Mouse (Mus musculus) kidney, postnatal 0 days (tissue): ENCODE data around the gene Sh2b3. TPM values are rescaled to one million over a fixed set of nuclear protein-coding genes. Genes with fewer than 3 reads are reported as not detected.
"Not testable (repeated sequence)": the region's sequence is repeated elsewhere in the genome, so short reads cannot be mapped to it uniquely, and the experiment has no call there.

ENCODE experiments used
- ATAC-seq: fragments of 200-750 bp; cut with Nextera tagmentation; replicated peaks from 2 replicates; pipeline ENCODE4 v1.8.0; 2017; ENCODE audit warnings: low read depth, moderate number of reproducible peaks, moderate TSS enrichment, moderate library complexity; ENCODE audit not compliant: low FRiP score
- DNase-seq: peaks from one replicate; pipeline ENCODE4 v3.0.0-alpha.2; 2016; ENCODE audit warnings: low spot score
- H3K27ac ChIP-seq: fragments of 300-500 bp; sonication (generic); 2 replicates; pipeline ENCODE4 v1.5.1; 2014; ENCODE audit warnings: mild to moderate bottlenecking
- H3K27me3 ChIP-seq: fragments of 300-500 bp; sonication (generic); 2 replicates; pipeline ENCODE4 v1.6.1; 2014; ENCODE audit warnings: low read length, mixed read lengths; ENCODE audit not compliant: insufficient read depth
- H3K36me3 ChIP-seq: fragments of 300-500 bp; sonication (generic); 2 replicates; pipeline ENCODE4 v1.6.1; 2014; ENCODE audit warnings: low read length, mixed read lengths; ENCODE audit not compliant: insufficient read depth
- H3K4me1 ChIP-seq: fragments of 300-500 bp; sonication (generic); replicated peaks from 2 replicates; pipeline ENCODE4 v1.6.1; 2014; ENCODE audit warnings: antibody characterized with exemption, low read length, mixed read lengths; ENCODE audit not compliant: insufficient read depth
- H3K4me2 ChIP-seq: fragments of 300-500 bp; sonication (generic); 2 replicates; pipeline ENCODE4 v1.6.1; 2014; ENCODE audit warnings: mild to moderate bottlenecking, low read length, moderate library complexity, mixed read lengths
- H3K4me3 ChIP-seq: fragments of 300-500 bp; sonication (generic); replicated peaks from 2 replicates; pipeline ENCODE4 v1.5.1; 2014; ENCODE audit warnings: low read depth, low read length
- H3K9ac ChIP-seq: fragments of 300-500 bp; sonication (generic); 2 replicates; pipeline ENCODE4 v1.6.1; 2014; ENCODE audit warnings: low read depth, low read length
- H3K9me3 ChIP-seq: fragments of 300-500 bp; sonication (generic); replicated peaks from 2 replicates; pipeline ENCODE4 v1.6.1; 2016; ENCODE audit warnings: low read length, inconsistent platforms, mixed read lengths
- CTCF ChIP-seq: IDR thresholded peaks from 2 replicates; pipeline ENCODE4 v1.5.1; 2016; ENCODE audit warnings: antibody characterized with exemption, low read depth, mild to moderate bottlenecking, moderate library complexity
- WGBS: fragments of 180-500 bp; shearing (Covaris S2); extraction: QIAGEN DNeasy Blood & Tissue Kit; methylation state at CpG from one replicate; pipeline ENCODE4 v1.1.7; 2014; 5-methylcytosine and 5-hydroxymethylcytosine counted together
- polyA plus RNA-seq: library from polyadenylated mRNA; unstranded; fragments of >200 nt; fragmentation: Nextera tagmentation; extraction: Ambion mirVana; gene quantifications from 2 replicates; pipeline ENCODE4 v1.2.1, GENCODE M21; 2015

The Sh2b3 gene
- polyA plus RNA-seq, 1 experiment from 2014 or later = 21.0 TPM

GRCm38 (mm10) chr5:121856740-121857139 is 19.3 kb upstream of the Sh2b3 start:
- ATAC-seq (no peak), DNase-seq (no peak)
- no peaks in the 10 kb centered on the region for H3K9me3 ChIP-seq
- no peaks in the 10 kb centered on the region for H3K27me3 ChIP-seq
- 57% methylated on average over 11 of the region's 11 CpGs for WGBS
- TF ChIP-seq CTCF = no peak
- no peak overlapping the region for H3K4me2 ChIP-seq
- no peak overlapping the region for H3K27ac ChIP-seq
- H3K9ac ChIP-seq = no peak overlapping the region
- peaks cover 18% of the 10 kb centered on the region for H3K36me3 ChIP-seq
- H3K4me3 ChIP-seq = no peak overlapping the region
- H3K4me1 ChIP-seq = no peaks in the 10 kb centered on the region

- Histone ChIP-seq H3K27ac (no peak overlapping the region), H3K27me3 (no peaks in the 10 kb centered on the region), H3K9me3 (no peaks in the 10 kb centered on the region), H3K4me3 (no peak overlapping the region), H3K36me3 (peaks cover 18% of the 10 kb centered on the region), H3K9ac (no peak overlapping the region), H3K4me2 (no peak overlapping the region), H3K4me1 (peaks cover 4% of the 10 kb centered on the region; the same call in 1 of the 2 replicates)
- DNase-seq (no peak), ATAC-seq (no peak)
- 71% methylated on average over 10 of the region's 10 CpGs for WGBS
- no peak for TF ChIP-seq CTCF
Observed at GRCm38 (mm10) chr5:121854768-121855167, 17.3 kb upstream of the Sh2b3 start.

GRCm38 (mm10) chr5:121853368-121854051 is 16.1 kb upstream of the Sh2b3 start:
- Histone ChIP-seq H3K4me2 (no peak overlapping the region), H3K4me1 (peaks cover 7% of the 10 kb centered on the region; the same call in 1 of the 2 replicates), H3K9ac (no peak overlapping the region), H3K9me3 (no peaks in the 10 kb centered on the region), H3K4me3 (no peak overlapping the region), H3K27me3 (no peaks in the 10 kb centered on the region), H3K27ac (0 out of 2 replicates have a peak overlapping the region, but pooled peaks have one; percentile 6), H3K36me3 (peaks cover 18% of the 10 kb centered on the region)
- 76% methylated on average over 9 of the region's 9 CpGs for WGBS
- ATAC-seq (no peak), DNase-seq (no peak)
- no peak for TF ChIP-seq CTCF

GRCm38 (mm10) chr5:121849478-121850349 is 12.3 kb upstream of the Sh2b3 start:
- peaks cover 10% of the 10 kb centered on the region for H3K4me1 ChIP-seq
- H3K4me3 ChIP-seq = peak overlapping the region; percentile 93
- H3K27ac ChIP-seq = peak overlapping the region; percentile 71; the same call in 1 of the 2 replicates
- peak overlapping the region; percentile 65 for H3K4me2 ChIP-seq
- 37% methylated on average over 20 of the region's 20 CpGs for WGBS
- H3K9ac ChIP-seq = peak overlapping the region; percentile 78
- peak; percentile 7; the same call in 1 of the 2 replicates for TF ChIP-seq CTCF
- no peaks in the 10 kb centered on the region for H3K27me3 ChIP-seq
- no peak for DNase-seq
- ATAC-seq = 0 out of 2 replicates have a peak, but pooled peaks have one; percentile 15
- H3K9me3 ChIP-seq = no peaks in the 10 kb centered on the region
- peaks cover 18% of the 10 kb centered on the region for H3K36me3 ChIP-seq

- TF ChIP-seq CTCF = 0 out of 2 replicates have a peak, but pooled peaks have one; percentile 8
- H3K4me1 ChIP-seq = peaks cover 10% of the 10 kb centered on the region
Observed at GRCm38 (mm10) chr5:121848743-121849142, 11.3 kb upstream of the Sh2b3 start, which contains the start of gene Pheta1. Gene Pheta1, plus strand, starts transcription at chr5:121848984.

GRCm38 (mm10) chr5:121848035-121848519 is 10.6 kb upstream of the Sh2b3 start:
- Histone ChIP-seq H3K4me3 (peak overlapping the region; percentile 93), H3K36me3 (peaks cover 10% of the 10 kb centered on the region), H3K27ac (peak overlapping the region; percentile 77), H3K27me3 (no peaks in the 10 kb centered on the region; the same call in 1 of the 2 replicates), H3K4me2 (peak overlapping the region; percentile 65), H3K9me3 (no peaks in the 10 kb centered on the region), H3K4me1 (peaks cover 10% of the 10 kb centered on the region), H3K9ac (peak overlapping the region; percentile 78; the same call in 1 of the 2 replicates)
- peak; percentile 52 for TF ChIP-seq CTCF
- WGBS = 0% methylated on average over 17 of the region's 17 CpGs
- ATAC-seq (peak; percentile 14; the same call in 1 of the 2 replicates), DNase-seq (peak; percentile 90)

More at GRCm38 (mm10) chr5:121848743-121849142, 11.3 kb upstream of the Sh2b3 start, which contains the start of gene Pheta1:
- peak; percentile 93 for DNase-seq
- peak within 1 kb of the TSS; percentile 78 for H3K9ac ChIP-seq
- WGBS = 0% methylated on average over 36 of the region's 42 CpGs
- peak within 1 kb of the TSS; percentile 93 for H3K4me3 ChIP-seq
- peak within 1 kb of the TSS; percentile 77 for H3K27ac ChIP-seq
- H3K9me3 ChIP-seq = no peaks in the 10 kb centered on the region
- no peaks in the 10 kb centered on the region; the same call in 1 of the 2 replicates for H3K27me3 ChIP-seq
- ATAC-seq = peak; percentile 87
- H3K4me2 ChIP-seq = peak within 1 kb of the TSS; percentile 65
- peaks cover 17% of the 10 kb centered on the region for H3K36me3 ChIP-seq

GRCm38 (mm10) chr5:121847269-121847668 is 9.8 kb upstream of the Sh2b3 start:
- peaks cover 15% of the 10 kb centered on the region for H3K4me1 ChIP-seq
- not testable (repeated sequence) for DNase-seq, H3K9ac ChIP-seq, H3K36me3 ChIP-seq, H3K4me3 ChIP-seq, H3K9me3 ChIP-seq, H3K4me2 ChIP-seq, H3K27ac ChIP-seq, H3K27me3 ChIP-seq, ATAC-seq
- WGBS = 82% methylated on average over 3 of the region's 3 CpGs
